Mouse (Mus musculus): ENCODE measurements around the gene Fasn.

GRCm38 (mm10) chr11:120851132-120851531 is 26.8 kb upstream of the Fasn start:
- no peak for TF ChIP-seq POLR2A (IDR thresholded peaks at IDR 0.05; ENCODE audit: extremely low read depth, insufficient read depth, low read length)
- TF ChIP-seq CTCF (IDR thresholded peaks at IDR 0.05; ENCODE audit: extremely low read depth, insufficient read depth, low read length): no peak

All from cortical plate, adult 2 months (tissue).